Mouse (Mus musculus): ENCODE data around the gene Eif1. TPM values are rescaled to one million over a fixed set of nuclear protein-coding genes. Genes with fewer than 3 reads are reported as not detected.

The Eif1 gene
- total and polyA plus RNA-seq, 2 experiments from 2014 or later: 105 to 1,927 TPM

- Histone ChIP-seq H3K4me2 (ENCODE audit: low read depth, low read length) (no peak overlapping the region), H3K4me1 (ENCODE audit: control insufficient read depth, insufficient read depth) (no peaks in the 10 kb centered on the region), H3K9ac (replicated peaks; ENCODE audit: low read depth, low read length) (no peak overlapping the region), H3K27ac (ENCODE audit: low read depth) (no peak overlapping the region), H3K27me3 (ENCODE audit: control insufficient read depth, insufficient read depth, low read length) (no peaks in the 10 kb centered on the region), H3K9me3 (replicated peaks; ENCODE audit: control insufficient read depth, low read length) (no peaks in the 10 kb centered on the region), H3K36me3 (replicated peaks; ENCODE audit: control insufficient read depth, insufficient read depth, low read length) (no peaks in the 10 kb centered on the region), H3K4me3 (ENCODE audit: low read depth, low read length) (no peak overlapping the region)
- DNase-seq (ENCODE audit: low spot score) (no peak), ATAC-seq (ENCODE audit: insufficient read depth, low read depth) (no peak)
- TF ChIP-seq EP300 (IDR thresholded peaks at IDR 0.05; ENCODE audit: low read depth) (no peak), CTCF (IDR thresholded peaks at IDR 0.05; ENCODE audit: low read depth) (no peak)
- 85% methylated on average over 10 of the region's 10 CpGs for WGBS
Measured at GRCm38 (mm10) chr11:100344269-100344668, 24.6 kb downstream of the Eif1 start.

DNA sequence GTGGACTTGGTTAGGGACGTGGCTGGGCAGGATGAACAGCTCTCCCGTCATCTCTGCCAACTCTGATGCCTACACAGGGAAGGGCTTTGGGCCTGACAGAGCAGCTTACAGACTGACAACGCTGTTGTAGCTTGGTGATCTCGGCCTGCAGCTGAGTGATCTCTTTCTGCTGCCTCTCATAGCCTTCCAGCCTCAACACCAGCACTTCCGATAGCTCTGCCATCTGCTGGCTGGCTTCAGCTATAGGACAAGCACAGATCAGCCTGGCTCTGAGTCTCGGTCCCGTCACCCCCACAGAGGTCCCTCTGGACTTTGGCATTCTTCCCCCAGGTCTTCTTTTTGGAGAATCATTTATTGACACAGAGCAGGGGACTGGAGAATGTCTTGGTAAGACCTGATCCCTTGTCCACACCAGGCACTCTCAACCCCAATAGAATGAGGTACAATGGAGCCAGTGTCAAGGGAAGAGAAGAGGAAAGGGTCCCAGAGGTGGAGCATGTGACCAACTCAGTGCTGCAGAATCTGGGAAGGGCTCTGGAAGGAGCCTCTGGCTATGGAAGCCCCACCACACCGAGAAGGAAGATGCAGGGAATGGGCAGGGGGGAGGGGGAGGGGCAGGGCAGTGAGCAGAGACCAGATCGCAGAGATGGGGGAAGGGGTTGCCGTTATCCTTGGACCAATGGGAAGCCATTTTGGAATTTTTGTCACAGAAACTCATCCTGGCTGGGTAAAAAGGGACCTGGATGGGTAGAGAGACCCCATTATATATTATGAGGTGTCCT lies 32.6 kb downstream of the Eif1 start:
- H3K4me1 ChIP-seq (ENCODE audit: control insufficient read depth, insufficient read depth): no peaks in the 10 kb centered on the region
- H3K9me3 ChIP-seq (replicated peaks; ENCODE audit: control insufficient read depth, low read length): no peaks in the 10 kb centered on the region
- no peak overlapping the region for H3K27ac ChIP-seq (ENCODE audit: low read depth)
- ATAC-seq (ENCODE audit: insufficient read depth, low read depth): 0 out of 2 replicates have a peak, but pooled peaks have one; percentile 38
- H3K4me2 ChIP-seq (ENCODE audit: low read depth, low read length): no peak overlapping the region
- peak; percentile 54 for DNase-seq (ENCODE audit: low spot score)
- 30% methylated on average over 10 of the region's 10 CpGs for WGBS
- no peak for TF ChIP-seq EP300 (IDR thresholded peaks at IDR 0.05; ENCODE audit: low read depth)
- TF ChIP-seq CTCF (IDR thresholded peaks at IDR 0.05; ENCODE audit: low read depth): peak; percentile 68
- H3K9ac ChIP-seq (replicated peaks; ENCODE audit: low read depth, low read length): no peak overlapping the region
- no peaks in the 10 kb centered on the region for H3K36me3 ChIP-seq (replicated peaks; ENCODE audit: control insufficient read depth, insufficient read depth, low read length)
- H3K27me3 ChIP-seq (ENCODE audit: control insufficient read depth, insufficient read depth, low read length): peaks cover 32% of the 10 kb centered on the region
- H3K4me3 ChIP-seq (ENCODE audit: low read depth, low read length): no peak overlapping the region

- DNase-seq (ENCODE audit: low spot score) (no peak), ATAC-seq (ENCODE audit: insufficient read depth, low read depth) (peak; percentile 22; the same call in 1 of the 2 replicates)
- H3K4me2 ChIP-seq (ENCODE audit: low read depth, low read length): peak overlapping the region; percentile 100
- H3K27ac ChIP-seq (ENCODE audit: low read depth): no peak overlapping the region
- peak overlapping the region; percentile 64 for H3K9ac ChIP-seq (replicated peaks; ENCODE audit: low read depth, low read length)
- WGBS: under 1% methylated on average over 54 of the region's 54 CpGs
- no peaks in the 10 kb centered on the region for H3K4me1 ChIP-seq (ENCODE audit: control insufficient read depth, insufficient read depth)
- H3K36me3 ChIP-seq (replicated peaks; ENCODE audit: control insufficient read depth, insufficient read depth, low read length): no peaks in the 10 kb centered on the region
- TF ChIP-seq CTCF (IDR thresholded peaks at IDR 0.05; ENCODE audit: low read depth) (no peak), EP300 (IDR thresholded peaks at IDR 0.05; ENCODE audit: low read depth) (no peak)
- H3K9me3 ChIP-seq (replicated peaks; ENCODE audit: control insufficient read depth, low read length): no peaks in the 10 kb centered on the region
- H3K27me3 ChIP-seq (ENCODE audit: control insufficient read depth, insufficient read depth, low read length): peaks cover 54% of the 10 kb centered on the region
- H3K4me3 ChIP-seq (ENCODE audit: low read depth, low read length): peak overlapping the region; percentile 68
Measured at GRCm38 (mm10) chr11:100355151-100355951, 35.7 kb downstream of the Eif1 start.

DNA sequence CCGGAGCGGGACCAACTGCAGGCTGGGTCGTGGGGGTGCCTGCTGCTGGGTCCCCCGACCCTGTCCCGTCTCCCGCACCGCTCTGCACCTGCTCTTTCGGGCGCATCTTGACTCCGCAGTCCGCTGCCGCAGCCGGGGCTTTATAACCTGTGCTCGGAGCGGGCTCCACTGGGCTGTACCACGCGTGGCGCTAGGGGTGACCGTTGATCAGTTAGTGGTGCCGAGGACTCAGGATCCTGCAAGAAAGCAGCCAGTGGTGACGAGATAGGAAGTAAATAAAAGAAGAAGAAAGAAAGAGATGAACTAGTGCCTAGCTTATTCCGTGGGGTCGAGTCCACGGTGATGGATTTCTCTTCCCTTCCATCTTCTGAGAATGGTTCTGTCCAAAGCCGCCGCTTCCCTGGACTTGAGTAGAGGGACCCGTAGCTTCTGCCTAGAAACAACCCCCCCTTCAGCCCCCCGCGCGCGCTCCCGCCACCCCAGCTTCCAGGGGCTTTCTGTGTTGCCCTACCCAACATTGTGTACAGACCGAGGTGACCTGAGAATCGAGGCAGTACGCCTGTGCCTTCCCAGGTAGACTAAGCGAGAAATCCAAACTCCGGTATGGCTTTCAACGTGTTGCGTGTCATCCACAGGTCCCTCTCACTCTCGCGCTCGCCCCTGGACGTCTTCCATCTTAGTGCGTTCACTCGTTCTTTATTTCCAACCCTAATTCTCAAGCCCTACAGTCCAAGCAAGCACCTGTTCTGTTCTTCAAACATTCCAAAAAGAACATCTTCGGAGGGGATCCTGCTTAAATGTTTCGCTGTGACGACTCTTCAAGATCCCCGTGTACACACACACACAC lies 36.5 kb downstream of the Eif1 start, which contains the start of gene Hap1:
Gene Hap1 (minus strand): TSS at position 157 of the 847 bp plus-strand sequence.
- Histone ChIP-seq H3K36me3 (replicated peaks; ENCODE audit: control insufficient read depth, insufficient read depth, low read length) (no peaks in the 10 kb centered on the region), H3K27ac (ENCODE audit: low read depth) (no peak within 1 kb of the TSS), H3K9me3 (replicated peaks; ENCODE audit: control insufficient read depth, low read length) (no peaks in the 10 kb centered on the region), H3K4me3 (ENCODE audit: low read depth, low read length) (peak within 1 kb of the TSS; percentile 68), H3K9ac (replicated peaks; ENCODE audit: low read depth, low read length) (peak within 1 kb of the TSS; percentile 64), H3K4me1 (ENCODE audit: control insufficient read depth, insufficient read depth) (no peaks in the 10 kb centered on the region), H3K4me2 (ENCODE audit: low read depth, low read length) (peak within 1 kb of the TSS; percentile 100), H3K27me3 (ENCODE audit: control insufficient read depth, insufficient read depth, low read length) (peaks cover 57% of the 10 kb centered on the region)
- DNase-seq (ENCODE audit: low spot score) (peak; percentile 35), ATAC-seq (ENCODE audit: insufficient read depth, low read depth) (peak; percentile 54)
- 2% methylated on average over 49 of the region's 49 CpGs for WGBS
- TF ChIP-seq CTCF (IDR thresholded peaks at IDR 0.05; ENCODE audit: low read depth) (no peak), EP300 (IDR thresholded peaks at IDR 0.05; ENCODE audit: low read depth) (no peak)

DNA sequence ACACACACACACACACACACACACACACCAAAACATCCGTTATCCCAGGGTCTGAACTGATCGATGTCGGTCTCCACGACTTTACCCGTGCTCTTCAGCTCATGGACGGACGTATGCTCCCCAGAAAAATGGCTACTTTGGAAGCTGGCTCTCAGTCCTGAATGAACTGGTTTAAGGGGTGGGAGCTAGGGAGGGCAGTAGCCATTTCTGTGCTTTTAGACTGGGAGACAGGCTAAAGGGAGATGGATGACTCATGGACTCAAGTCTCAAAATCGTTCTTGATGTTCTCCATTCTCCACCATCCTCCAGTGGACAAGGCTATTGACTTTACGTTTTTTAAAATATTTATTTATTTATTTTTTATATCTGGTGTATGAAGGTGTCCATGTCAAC lies 37.1 kb downstream of the Eif1 start:
- Histone ChIP-seq H3K4me3 (ENCODE audit: low read depth, low read length) (peak overlapping the region; percentile 68), H3K9me3 (replicated peaks; ENCODE audit: control insufficient read depth, low read length) (no peaks in the 10 kb centered on the region), H3K27me3 (ENCODE audit: control insufficient read depth, insufficient read depth, low read length) (peaks cover 57% of the 10 kb centered on the region), H3K9ac (replicated peaks; ENCODE audit: low read depth, low read length) (no peak overlapping the region), H3K4me1 (ENCODE audit: control insufficient read depth, insufficient read depth) (no peaks in the 10 kb centered on the region), H3K4me2 (ENCODE audit: low read depth, low read length) (peak overlapping the region; percentile 100), H3K36me3 (replicated peaks; ENCODE audit: control insufficient read depth, insufficient read depth, low read length) (no peaks in the 10 kb centered on the region), H3K27ac (ENCODE audit: low read depth) (no peak overlapping the region)
- no peak for TF ChIP-seq EP300 (IDR thresholded peaks at IDR 0.05; ENCODE audit: low read depth)
- no peak for TF ChIP-seq CTCF (IDR thresholded peaks at IDR 0.05; ENCODE audit: low read depth)
- DNase-seq (ENCODE audit: low spot score) (no peak), ATAC-seq (ENCODE audit: insufficient read depth, low read depth) (no peak)
- 24% methylated on average over 9 of the region's 9 CpGs for WGBS

Measured in heart, postnatal 0 days (tissue).